Mouse (Mus musculus): Measurements from ENCODE around the gene Snrnp35.

- TF ChIP-seq EP300 (IDR thresholded peaks at IDR 0.05; ENCODE audit: low read depth), result no peak
- TF ChIP-seq CTCF (IDR thresholded peaks at IDR 0.05; ENCODE audit: low read depth), result no peak
Observed at GRCm38 (mm10) chr5:124481714-124482113, 1.2 kb upstream of the Snrnp35 start.

All from liver, postnatal 0 days (tissue).